Mouse (Mus musculus) stomach, embryonic 16.5 days (tissue): Measurements from ENCODE around the gene Csf3. TPM values are rescaled to one million over a fixed set of nuclear protein-coding genes. Genes with fewer than 3 reads are reported as not detected.
A peak's percentile ranks its signal among the peaks of the same experiment; 100 is the strongest.
"Not testable (repeated sequence)": the region's sequence is repeated elsewhere in the genome, so short reads cannot be mapped to it uniquely, and the experiment has no call there.

Experiments used
- ATAC-seq: fragments of 200-750 bp; cut with Nextera tagmentation; 2 replicates; pipeline ENCODE4 v1.8.0; 2017; ENCODE audit warnings: moderate number of reproducible peaks, moderate TSS enrichment; ENCODE audit not compliant: insufficient read depth, low FRiP score
- H3K27ac ChIP-seq: fragments of 300-500 bp; sonication (generic); 2 replicates; pipeline ENCODE4 v1.5.1; 2014; ENCODE audit warnings: low read length
- H3K27me3 ChIP-seq: fragments of 300-500 bp; sonication (generic); 2 replicates; pipeline ENCODE4 v1.6.1; 2014; ENCODE audit warnings: low read length, control low read depth, mixed read lengths; ENCODE audit not compliant: control insufficient read depth, insufficient read depth
- H3K36me3 ChIP-seq: fragments of 300-500 bp; sonication (generic); 2 replicates; pipeline ENCODE4 v1.6.1; 2014; ENCODE audit warnings: low read length; ENCODE audit not compliant: control insufficient read depth, insufficient read depth
- H3K4me1 ChIP-seq: fragments of 300-500 bp; sonication (generic); 2 replicates; pipeline ENCODE4 v1.6.1; 2014; ENCODE audit warnings: low read length, control low read depth, mixed read lengths; ENCODE audit not compliant: control insufficient read depth, insufficient read depth
- H3K4me2 ChIP-seq: fragments of 300-500 bp; sonication (generic); 2 replicates; pipeline ENCODE4 v1.6.1; 2014; ENCODE audit warnings: low read depth, low read length, mixed read lengths
- H3K4me3 ChIP-seq: fragments of 300-500 bp; sonication (generic); replicated peaks from 2 replicates; pipeline ENCODE4 v1.5.1; 2014; ENCODE audit warnings: mild to moderate bottlenecking, low read length
- H3K9ac ChIP-seq: fragments of 300-500 bp; sonication (generic); 2 replicates; pipeline ENCODE4 v1.6.1; 2014; ENCODE audit warnings: low read length
- H3K9me3 ChIP-seq: fragments of 300-500 bp; sonication (generic); replicated peaks from 2 replicates; pipeline ENCODE4 v1.6.1; 2016; ENCODE audit warnings: low read length, control low read depth; ENCODE audit not compliant: control insufficient read depth
- WGBS: fragments of 180-500 bp; shearing (Covaris S2); extraction: QIAGEN DNeasy Blood & Tissue Kit; methylation state at CpG from one replicate; pipeline ENCODE4 v1.1.7; 2014; 5-methylcytosine and 5-hydroxymethylcytosine counted together
- polyA plus RNA-seq: library from polyadenylated mRNA; unstranded; fragments of >200 nt; fragmentation: Nextera tagmentation; extraction: Ambion mirVana; gene quantifications from 2 replicates; pipeline ENCODE4 v1.2.1, GENCODE M21; 2015

The Csf3 gene
- polyA plus RNA-seq, 1 experiment from 2014 or later: not detected

DNA sequence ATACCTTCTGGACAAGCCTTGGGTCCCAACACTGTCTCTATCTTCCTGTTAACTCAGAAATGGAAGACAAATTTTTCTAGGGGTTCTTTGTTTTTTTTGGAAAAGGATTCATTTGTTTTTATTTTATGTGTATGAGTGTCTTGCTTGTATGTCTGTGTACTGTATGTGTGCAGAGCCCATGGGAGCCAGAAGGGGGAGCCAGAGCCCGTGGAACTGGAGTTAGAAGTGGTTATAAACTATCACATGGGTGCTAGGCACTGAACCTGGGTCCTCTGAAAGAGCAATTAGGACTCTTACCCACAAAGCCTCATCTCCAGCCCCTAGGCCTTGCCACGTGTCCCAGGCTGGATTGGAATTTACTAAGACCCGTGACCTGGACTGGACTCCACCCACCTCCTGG lies 33.0 kb downstream of the Csf3 start:
- no peak for ATAC-seq
- no peak overlapping the region for H3K4me3 ChIP-seq
- H3K4me1 ChIP-seq: peaks cover 6% of the 10 kb centered on the region; the same call in 1 of the 2 replicates
- H3K27ac ChIP-seq: no peak overlapping the region
- H3K9ac ChIP-seq: no peak overlapping the region
- H3K27me3 ChIP-seq: no peaks in the 10 kb centered on the region
- no peaks in the 10 kb centered on the region for H3K9me3 ChIP-seq
- WGBS: 72% methylated on average over 3 of the region's 3 CpGs
- H3K36me3 ChIP-seq: no peaks in the 10 kb centered on the region
- no peak overlapping the region for H3K4me2 ChIP-seq

GRCm38 (mm10) chr11:98735111-98735510 lies 34.0 kb downstream of the Csf3 start:
- Histone ChIP-seq H3K27ac (no peak overlapping the region), H3K36me3 (no peaks in the 10 kb centered on the region), H3K9me3 (no peaks in the 10 kb centered on the region), H3K4me3 (no peak overlapping the region), H3K4me2 (no peak overlapping the region), H3K4me1 (peaks cover 6% of the 10 kb centered on the region; the same call in 1 of the 2 replicates), H3K9ac (no peak overlapping the region), H3K27me3 (no peaks in the 10 kb centered on the region)
- 89% methylated on average over 4 of the region's 4 CpGs for WGBS
- no peak for ATAC-seq

GRCm38 (mm10) chr11:98736176-98736575 lies 35.1 kb downstream of the Csf3 start:
- ATAC-seq: no peak
- H3K4me1 ChIP-seq: peaks cover 11% of the 10 kb centered on the region; the same call in 1 of the 2 replicates
- no peak overlapping the region for H3K4me3 ChIP-seq
- H3K9me3 ChIP-seq: no peaks in the 10 kb centered on the region
- no peaks in the 10 kb centered on the region for H3K27me3 ChIP-seq
- no peak overlapping the region for H3K4me2 ChIP-seq
- H3K27ac ChIP-seq: no peak overlapping the region
- no peak overlapping the region for H3K9ac ChIP-seq
- 82% methylated on average over 1 of the region's 1 CpGs for WGBS
- H3K36me3 ChIP-seq: no peaks in the 10 kb centered on the region

GRCm38 (mm10) chr11:98737220-98737619 lies 36.2 kb downstream of the Csf3 start:
- H3K36me3 ChIP-seq: not testable (repeated sequence)

DNA sequence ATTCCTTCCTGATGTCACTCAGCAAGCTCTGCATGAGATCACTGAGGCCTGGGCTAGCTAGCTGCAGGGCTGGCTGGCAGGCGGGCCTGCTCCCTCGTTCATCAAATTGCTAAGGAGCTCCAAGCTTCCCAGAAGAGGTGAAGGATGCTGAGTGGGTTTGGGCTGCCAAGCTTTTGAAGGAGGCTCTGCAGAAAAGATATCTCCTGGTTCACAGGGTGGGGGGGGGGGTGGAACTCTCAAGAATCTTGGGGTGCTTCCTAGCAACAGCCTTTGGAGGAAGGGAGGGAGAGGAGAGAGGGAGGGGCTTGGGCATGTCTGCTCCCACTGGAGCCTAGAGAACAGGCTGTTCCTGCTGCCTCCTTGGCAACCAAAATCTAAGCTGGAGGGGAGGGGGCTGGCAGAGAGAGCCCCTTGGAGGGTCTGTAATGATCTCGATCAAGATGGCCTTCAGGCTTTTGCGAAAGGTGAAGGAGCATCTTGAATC lies 37.4 kb downstream of the Csf3 start:
- Histone ChIP-seq H3K27ac (no peak overlapping the region), H3K9me3 (no peaks in the 10 kb centered on the region), H3K9ac (no peak overlapping the region), H3K4me1 (peaks cover 20% of the 10 kb centered on the region), H3K27me3 (no peaks in the 10 kb centered on the region), H3K4me2 (no peak overlapping the region), H3K4me3 (no peak overlapping the region), H3K36me3 (no peaks in the 10 kb centered on the region)
- ATAC-seq: no peak
- 46% methylated on average over 4 of the region's 4 CpGs for WGBS

More at GRCm38 (mm10) chr11:98737220-98737619, 36.2 kb downstream of the Csf3 start:
- 84% methylated on average over 2 of the region's 2 CpGs for WGBS
- not testable (repeated sequence) for H3K4me2 ChIP-seq, H3K9ac ChIP-seq, ATAC-seq, H3K27me3 ChIP-seq, H3K9me3 ChIP-seq, H3K27ac ChIP-seq, H3K4me3 ChIP-seq
- H3K4me1 ChIP-seq: peaks cover 13% of the 10 kb centered on the region; the same call in 1 of the 2 replicates

- H3K4me3 ChIP-seq: no peak overlapping the region
- H3K36me3 ChIP-seq: no peaks in the 10 kb centered on the region
- H3K4me2 ChIP-seq: no peak overlapping the region
- H3K27me3 ChIP-seq: no peaks in the 10 kb centered on the region
- H3K4me1 ChIP-seq: peaks cover 25% of the 10 kb centered on the region
- no peak for ATAC-seq
- no peak overlapping the region for H3K9ac ChIP-seq
- no peak overlapping the region for H3K27ac ChIP-seq
- no peaks in the 10 kb centered on the region for H3K9me3 ChIP-seq
- WGBS: 74% methylated on average over 9 of the region's 9 CpGs
Measured at GRCm38 (mm10) chr11:98738925-98739324, 37.9 kb downstream of the Csf3 start.

GRCm38 (mm10) chr11:98740026-98740392 lies 38.9 kb downstream of the Csf3 start:
- Histone ChIP-seq H3K27ac (peak overlapping the region; percentile 96), H3K27me3 (no peaks in the 10 kb centered on the region), H3K4me1 (peaks cover 36% of the 10 kb centered on the region), H3K36me3 (no peaks in the 10 kb centered on the region), H3K4me3 (peak overlapping the region; percentile 89), H3K4me2 (peak overlapping the region; percentile 80), H3K9me3 (no peaks in the 10 kb centered on the region), H3K9ac (peak overlapping the region; percentile 97)
- peak; percentile 15; the same call in 1 of the 2 replicates for ATAC-seq
- WGBS: 8% methylated on average over 8 of the region's 8 CpGs

GRCm38 (mm10) chr11:98740393-98741050 lies 39.5 kb downstream of the Csf3 start, which contains the start of gene Thra:
Thra (plus strand) TSS chr11:98740638.
- WGBS: under 1% methylated on average over 22 of the region's 22 CpGs
- ATAC-seq: peak; percentile 80
- peak within 1 kb of the TSS; percentile 89 for H3K4me3 ChIP-seq
- peak within 1 kb of the TSS; percentile 80 for H3K4me2 ChIP-seq
- H3K36me3 ChIP-seq: no peaks in the 10 kb centered on the region
- peak within 1 kb of the TSS; percentile 97 for H3K9ac ChIP-seq
- H3K9me3 ChIP-seq: no peaks in the 10 kb centered on the region
- peaks cover 40% of the 10 kb centered on the region for H3K4me1 ChIP-seq
- peak within 1 kb of the TSS; percentile 96 for H3K27ac ChIP-seq
- H3K27me3 ChIP-seq: no peaks in the 10 kb centered on the region

- no peaks in the 10 kb centered on the region for H3K9me3 ChIP-seq
- peaks cover 46% of the 10 kb centered on the region for H3K4me1 ChIP-seq
- no peak for ATAC-seq
- H3K4me2 ChIP-seq: peak overlapping the region; percentile 80
- under 1% methylated on average over 17 of the region's 17 CpGs for WGBS
- no peaks in the 10 kb centered on the region for H3K36me3 ChIP-seq
- peak overlapping the region; percentile 89 for H3K4me3 ChIP-seq
- peak overlapping the region; percentile 96 for H3K27ac ChIP-seq
- no peaks in the 10 kb centered on the region for H3K27me3 ChIP-seq
- peak overlapping the region; percentile 97 for H3K9ac ChIP-seq
Measured at GRCm38 (mm10) chr11:98741051-98741620, 40.1 kb downstream of the Csf3 start.
